Mouse (Mus musculus) kidney, postnatal 4 days (tissue): ENCODE data around the gene Rln1.

Source experiments
- DNase-seq, 2 experiments: peaks; one replicate each; pipeline ENCODE4 v3.0.0; 2021; ENCODE audit warnings: mixed read lengths in 2 of 2

The Rln1 gene

GRCm38 (mm10) chr19:29361468-29362130 lies 27.1 kb upstream of the Rln1 start:
- peak; percentile 88 to 94 for DNase-seq

GRCm38 (mm10) chr19:29360251-29360650 lies 25.8 kb upstream of the Rln1 start:
- no peak for DNase-seq

- peak in 1 of 2 experiments; percentile 12 for DNase-seq
Observed at GRCm38 (mm10) chr19:29356281-29356680, 21.8 kb upstream of the Rln1 start.

- DNase-seq: peak; percentile 96 to 97
Observed at GRCm38 (mm10) chr19:29354895-29355877, 20.7 kb upstream of the Rln1 start.

DNA sequence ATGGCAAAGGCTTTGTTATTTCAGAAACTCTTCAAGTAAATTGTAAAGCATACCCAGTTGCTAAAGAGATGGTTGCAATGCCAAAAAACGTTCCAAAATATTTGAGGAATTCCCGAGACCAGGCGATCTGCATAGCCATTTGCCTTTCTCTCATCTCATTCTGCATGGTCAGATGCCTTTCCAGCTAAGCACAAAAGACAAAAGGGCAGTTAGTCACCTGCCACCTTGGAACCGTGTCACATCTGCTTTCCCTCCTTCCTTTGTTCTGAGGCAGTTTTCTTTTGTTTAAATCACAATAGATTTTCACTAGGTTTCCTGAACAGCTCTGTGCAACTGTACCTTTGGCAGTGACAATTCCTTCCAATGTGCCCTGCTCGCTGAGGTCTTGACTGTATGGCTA lies 16.5 kb upstream of the Rln1 start:
- no peak for DNase-seq

GRCm38 (mm10) chr19:29345636-29346035 lies 11.2 kb upstream of the Rln1 start:
- no peak for DNase-seq

DNA sequence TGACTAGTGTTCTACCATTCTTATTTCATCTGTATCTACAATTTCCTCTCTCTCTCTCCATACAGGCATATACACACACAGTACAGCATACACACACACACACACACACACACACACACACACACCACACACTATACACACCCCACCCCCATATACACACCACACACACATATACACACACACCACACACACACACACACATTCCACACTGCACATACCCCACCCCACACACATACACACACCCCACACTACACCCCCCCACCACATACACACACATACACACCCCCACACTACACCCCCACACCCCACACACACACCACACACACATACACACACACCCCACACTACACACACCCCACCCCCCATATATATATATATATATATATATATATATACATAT lies 10.4 kb upstream of the Rln1 start:
- DNase-seq: no peak

DNA sequence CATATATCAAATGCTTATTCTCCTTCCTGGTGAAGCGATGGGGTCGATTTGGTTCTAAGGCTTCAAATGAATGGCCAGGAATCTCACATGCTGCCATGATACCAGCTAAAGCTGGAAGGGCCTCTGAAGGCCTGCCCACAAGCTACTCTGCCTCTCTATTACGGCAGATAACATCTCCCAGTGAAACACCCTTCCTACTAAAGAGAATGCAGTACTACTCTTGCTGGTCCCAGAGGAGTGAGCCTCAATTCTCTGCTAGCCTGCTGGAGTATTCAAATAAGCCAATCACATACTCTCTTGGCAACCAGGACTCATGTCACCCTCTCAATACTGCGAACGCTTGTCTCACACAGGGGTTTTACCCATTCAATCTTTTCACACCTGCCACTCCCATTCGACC lies 7.8 kb upstream of the Rln1 start:
- DNase-seq: no peak

DNA sequence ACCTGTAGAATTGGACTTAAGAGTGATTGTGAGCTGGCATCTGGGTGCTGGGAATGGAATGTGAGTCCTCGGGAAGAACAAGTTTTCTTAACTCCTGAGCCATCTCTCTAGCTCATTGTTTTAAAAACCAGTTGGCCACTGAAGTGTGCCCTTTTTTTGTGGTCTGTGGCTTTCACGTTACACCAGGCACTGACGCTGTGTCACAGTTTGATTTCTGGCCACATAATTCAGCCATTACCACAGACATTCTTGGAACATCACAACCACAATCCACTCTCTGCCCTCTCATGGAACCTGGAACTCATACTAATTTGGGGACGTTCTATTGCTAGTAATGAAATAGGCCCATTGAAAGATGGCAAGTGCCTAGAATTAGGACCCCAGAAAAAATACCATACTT lies 6.6 kb upstream of the Rln1 start:
- no peak for DNase-seq

DNA sequence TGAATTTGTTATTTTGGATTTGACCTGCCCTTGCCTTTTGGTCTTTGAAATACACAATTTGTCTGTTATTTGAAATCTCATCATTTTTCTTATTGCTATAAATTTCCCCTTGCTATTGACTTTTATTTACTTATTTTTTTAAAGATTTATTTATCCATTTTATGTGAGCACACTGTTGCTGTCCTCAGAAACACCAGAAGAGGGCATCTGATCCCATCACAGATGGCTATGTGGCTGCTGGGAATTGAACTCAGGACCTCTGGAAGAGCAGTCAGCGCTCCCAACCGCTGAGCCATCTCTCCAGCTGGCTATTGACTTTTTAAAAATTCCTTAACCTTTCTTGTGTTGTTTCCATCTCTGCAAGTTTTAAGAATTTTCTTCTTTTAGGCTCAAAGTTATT lies 2.2 kb upstream of the Rln1 start:
- no peak for DNase-seq

DNA sequence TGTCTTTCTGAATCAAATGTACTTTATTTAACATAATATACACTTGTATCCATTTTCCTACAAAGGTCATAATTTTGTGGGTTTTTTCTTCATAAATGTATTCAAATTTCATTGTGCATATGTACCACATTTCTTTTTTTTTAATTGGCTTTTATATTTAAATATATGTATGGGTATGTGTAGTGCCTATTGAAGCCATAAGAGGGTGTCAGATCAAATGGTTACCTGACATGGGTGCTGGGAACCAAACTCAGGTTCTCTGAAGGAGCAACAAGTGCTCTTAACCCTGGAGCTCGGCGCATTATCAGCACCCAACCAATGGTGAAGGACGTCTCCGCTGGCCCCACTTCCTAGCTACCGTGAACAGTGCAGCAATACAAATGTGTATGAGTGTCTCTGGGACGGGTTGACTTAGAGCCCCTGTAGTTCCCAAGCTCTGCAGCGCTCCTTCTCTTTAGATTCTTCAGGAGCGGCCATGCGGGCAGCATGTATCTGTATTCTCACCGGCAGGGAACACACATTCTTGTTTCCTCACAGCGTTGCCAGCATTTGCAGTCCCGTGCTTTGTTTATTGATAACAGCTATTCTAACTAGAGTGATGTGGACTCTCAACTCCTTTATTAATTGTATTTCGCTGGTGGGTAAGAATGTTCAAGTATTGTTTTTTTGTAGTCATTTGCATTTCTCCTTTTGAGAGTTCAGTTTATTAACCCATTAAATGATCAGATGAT lies 7.5 kb downstream of the Rln1 start:
- DNase-seq: no peak

DNA sequence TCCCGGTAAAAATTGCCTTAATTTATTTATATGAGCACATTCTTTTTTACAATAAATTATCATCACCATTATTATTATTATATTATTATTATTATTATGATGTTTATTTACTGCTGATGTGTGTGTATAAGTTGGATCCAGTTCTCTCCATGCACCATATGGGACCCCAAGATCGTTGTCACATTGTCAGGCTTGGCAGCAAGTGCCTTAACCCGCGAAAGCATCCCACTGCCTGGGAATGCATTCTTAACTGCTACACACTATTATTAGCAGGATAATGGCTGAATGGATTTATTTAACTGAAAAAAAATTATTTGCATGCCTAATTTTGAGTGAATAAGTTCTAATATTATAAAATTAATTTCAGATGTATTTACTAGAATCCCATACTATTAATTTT lies 8.1 kb downstream of the Rln1 start:
- no peak for DNase-seq

DNA sequence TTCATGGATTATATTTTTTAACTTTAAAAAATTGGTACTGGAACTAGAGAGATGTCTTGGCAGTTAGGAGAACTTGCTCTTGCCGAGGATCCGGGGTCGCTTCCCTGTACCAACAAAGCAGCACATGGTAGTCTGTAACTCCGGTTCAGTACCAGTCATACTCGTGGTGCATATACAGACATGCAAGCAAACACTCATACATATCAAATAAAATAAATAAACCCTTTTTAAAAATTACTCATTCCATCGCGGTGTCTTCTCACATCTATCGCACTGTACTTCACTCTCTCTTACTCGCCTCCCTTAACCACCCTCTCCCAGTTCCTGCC lies 8.7 kb downstream of the Rln1 start:
- peak in 1 of 2 experiments; percentile 6 for DNase-seq

GRCm38 (mm10) chr19:29325053-29325851 lies 9.2 kb downstream of the Rln1 start, which contains the start of gene Insl6:
Gene Insl6, minus strand, starts transcription at chr19:29325356.
- DNase-seq: peak; percentile 86 to 90

- no peak for DNase-seq
Observed at GRCm38 (mm10) chr19:29323416-29324049, 10.9 kb downstream of the Rln1 start.

DNA sequence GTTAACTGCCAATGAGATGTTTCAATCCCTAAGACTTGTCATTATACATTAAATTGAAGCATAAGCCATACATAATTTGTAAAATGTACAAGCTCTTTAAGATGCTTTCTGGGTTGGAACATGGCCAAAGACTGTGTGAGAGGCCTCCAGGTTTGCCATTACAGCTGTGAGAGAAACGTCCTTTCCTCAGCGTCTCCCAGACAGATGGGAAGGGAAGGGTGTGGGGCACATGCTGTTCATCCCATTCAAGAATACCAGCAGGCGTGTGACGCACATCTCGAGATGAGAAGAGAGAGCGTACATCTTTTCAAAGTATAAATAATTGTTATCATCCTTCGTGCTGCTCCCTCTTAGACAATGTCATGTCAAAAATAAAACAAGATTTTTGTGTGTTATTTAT lies 21.8 kb downstream of the Rln1 start:
- no peak for DNase-seq

DNA sequence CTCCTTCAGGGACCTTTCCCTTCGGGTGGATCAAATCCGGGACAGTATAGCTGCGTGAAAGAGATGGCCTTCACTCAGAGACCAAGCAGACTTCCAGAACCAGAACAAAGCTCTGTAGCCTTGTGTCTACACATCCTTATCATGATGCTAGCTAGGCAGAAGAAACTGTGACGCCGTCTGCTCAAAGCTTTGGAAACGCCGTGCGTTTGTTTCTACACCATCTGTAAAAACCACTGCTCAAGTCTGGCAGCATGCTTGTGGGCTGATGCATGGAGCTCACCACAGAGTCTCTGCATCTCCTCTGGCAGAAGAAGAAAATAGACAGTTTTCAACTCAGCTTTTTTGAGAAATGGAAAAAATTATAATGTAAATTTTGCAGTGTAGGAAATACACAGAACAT lies 22.7 kb downstream of the Rln1 start:
- no peak for DNase-seq

DNA sequence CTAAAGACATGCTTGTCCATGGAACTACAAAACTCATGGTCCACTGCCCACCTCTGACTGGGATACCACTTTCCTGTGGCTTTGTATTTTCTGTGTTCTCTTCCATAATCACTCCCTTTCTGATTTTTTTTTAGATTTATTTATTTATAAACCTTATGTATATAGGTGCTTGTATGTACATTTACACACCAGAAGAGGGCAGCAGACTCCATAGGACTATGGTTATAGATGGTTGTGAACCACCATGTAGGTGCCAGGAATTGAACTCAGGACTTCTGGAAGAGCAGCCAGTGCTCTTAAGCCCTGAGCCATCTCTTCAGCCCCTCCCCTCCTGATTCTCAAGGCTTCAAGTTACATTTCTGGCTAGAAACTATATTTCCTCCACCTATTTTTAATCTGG lies 25.6 kb downstream of the Rln1 start:
- no peak for DNase-seq

GRCm38 (mm10) chr19:29302119-29302518 lies 32.4 kb downstream of the Rln1 start:
- DNase-seq: no peak

DNA sequence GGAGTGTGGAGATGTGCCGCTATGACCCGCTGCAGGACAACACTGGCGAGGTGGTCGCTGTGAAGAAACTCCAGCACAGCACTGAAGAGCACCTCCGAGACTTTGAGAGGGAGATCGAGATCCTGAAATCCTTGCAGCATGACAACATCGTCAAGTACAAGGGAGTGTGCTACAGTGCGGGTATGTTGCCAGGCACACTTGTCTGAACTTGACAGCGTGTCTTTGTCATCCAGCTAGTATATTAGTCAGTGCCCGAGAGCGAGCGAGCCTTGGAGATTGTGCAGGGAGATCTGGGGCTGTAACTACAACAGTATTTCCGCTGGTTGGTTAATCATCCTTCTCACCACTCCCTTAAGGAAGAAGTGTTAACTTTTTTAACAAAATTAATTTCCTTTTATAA lies 33.6 kb downstream of the Rln1 start:
- no peak for DNase-seq

DNA sequence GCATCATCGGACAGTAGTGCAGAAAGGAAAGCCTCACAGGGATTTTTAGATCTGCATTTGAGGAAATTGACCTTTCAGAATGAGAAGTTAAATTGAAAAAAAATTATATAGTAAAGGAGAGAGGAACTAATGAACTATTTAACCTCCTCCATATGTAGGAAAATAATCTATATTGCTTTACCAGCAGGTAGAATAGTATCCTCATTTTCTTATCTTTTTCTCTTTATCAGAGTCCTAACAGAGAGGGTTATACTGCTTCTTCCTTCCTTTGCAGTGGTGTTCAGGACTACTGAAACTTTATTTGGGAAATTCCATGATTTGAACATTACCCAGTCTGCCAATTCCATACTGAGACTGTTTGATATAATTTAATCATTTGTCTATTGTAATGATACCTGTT lies 37.1 kb downstream of the Rln1 start:
- DNase-seq: no peak

DNA sequence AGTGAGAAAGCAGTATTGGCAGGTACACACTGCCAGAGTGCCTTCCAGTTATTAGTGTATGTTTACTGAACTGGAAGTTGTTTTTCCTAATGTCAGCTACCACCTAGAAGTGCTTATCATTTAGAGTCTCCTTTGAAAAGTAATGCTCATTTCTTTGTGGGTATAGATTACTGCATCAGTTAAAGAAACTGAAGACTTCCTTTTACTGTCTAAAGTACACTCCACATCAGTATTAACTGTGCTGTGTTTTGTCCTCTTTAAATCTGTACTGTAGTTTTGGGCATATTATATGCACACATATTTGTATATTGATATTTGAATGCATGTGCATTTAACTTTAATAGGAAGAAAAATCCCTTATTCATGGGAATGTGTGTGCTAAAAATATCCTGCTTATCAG lies 38.3 kb downstream of the Rln1 start:
- no peak for DNase-seq
